Mouse (Mus musculus) MEL (cell line): ENCODE measurements around the gene Cachd1.

Experiments
- CTCF ChIP-seq, 3 experiments: IDR thresholded peaks in 2 of 3; conservative IDR thresholded peaks in 1 of 3; 2 replicates each; pipeline ENCODE4 v1.5.1; 2011 to 2012; ENCODE audit warnings: low read length in 3 of 3, low read depth in 2 of 3, mild to moderate bottlenecking in 2 of 3, improper control_type of control experiment in 1 of 3, inconsistent platforms in 1 of 3, mixed read lengths in 1 of 3, moderate library complexity in 1 of 3; ENCODE audit not compliant: control insufficient read depth in 1 of 3, insufficient read depth in 1 of 3, poor library complexity in 1 of 3, severe bottlenecking in 1 of 3
- POLR2A ChIP-seq, 2 experiments: IDR thresholded peaks; 2 replicates each; pipeline ENCODE4 v1.6.1; 2011 to 2012; ENCODE audit warnings: low read length in 2 of 2, mild to moderate bottlenecking in 2 of 2, control low read depth in 1 of 2, improper control_type of control experiment in 1 of 2, low read depth in 1 of 2, moderate library complexity in 1 of 2; ENCODE audit not compliant: control insufficient read depth in 1 of 2, insufficient read depth in 1 of 2, poor library complexity in 1 of 2
- SMC3 ChIP-seq: IDR thresholded peaks from 2 replicates; pipeline ENCODE4 v1.6.1; 2011; ENCODE audit warnings: low read depth, low read length, improper control_type of control experiment

DNA sequence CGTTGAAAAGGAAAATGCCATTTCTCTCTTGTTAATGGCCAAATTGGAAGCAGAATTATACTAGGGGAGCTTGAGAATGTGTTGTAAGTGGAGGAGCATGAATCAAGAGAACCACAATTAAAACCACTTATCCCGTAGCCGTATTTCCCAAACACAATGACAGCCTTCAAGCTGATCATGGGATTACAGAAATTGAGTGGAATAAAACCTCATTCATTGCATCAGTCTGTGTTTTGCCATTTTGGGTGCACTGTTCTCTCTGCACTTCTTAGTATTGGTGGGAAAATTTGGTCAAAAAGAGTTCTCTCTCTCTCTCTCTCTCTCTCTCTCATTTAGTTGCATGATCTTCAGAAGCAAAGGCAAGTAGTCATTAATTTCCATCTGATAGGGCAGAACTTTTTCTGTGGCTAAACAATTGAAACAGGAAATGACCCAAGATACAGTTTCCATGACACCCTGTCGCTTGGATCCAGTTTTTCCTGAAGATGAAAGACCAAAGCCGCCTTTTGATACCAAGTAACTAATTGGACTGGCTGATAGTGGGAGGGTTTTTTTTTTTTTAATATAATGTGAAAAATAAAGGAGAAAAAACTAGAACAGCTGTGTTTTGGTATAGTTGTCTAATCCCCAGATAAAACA, 34.7 kb downstream of the Cachd1 start:
- TF ChIP-seq SMC3 (no peak), CTCF (IDR thresholded peaks at IDR 0.05 in 2 of 3, conservative IDR thresholded peaks at IDR 0.05 in 1 of 3; ENCODE audit: control insufficient read depth in 1 of 3, insufficient read depth in 1 of 3, low read depth in 2 of 3, low read length in 3 of 3, poor library complexity in 1 of 3, severe bottlenecking in 1 of 3) (no peak), POLR2A (IDR thresholded peaks at IDR 0.05; ENCODE audit: control insufficient read depth in 1 of 2, insufficient read depth in 1 of 2, low read depth in 1 of 2, low read length in 2 of 2, poor library complexity in 1 of 2) (no peak)
